Mouse (Mus musculus) cortical plate, adult 2 months (tissue): ENCODE results near the gene Olfr95. TPM values are rescaled to one million over a fixed set of nuclear protein-coding genes. Genes with fewer than 3 reads are reported as not detected.
"Not testable (repeated sequence)": the region's sequence is repeated elsewhere in the genome, so short reads cannot be mapped to it uniquely, and the experiment has no call there.

Experiments
- H3K27ac ChIP-seq: fragments of 200-500 bp; 2 replicates; pipeline ENCODE4 v1.5.1; 2012; ENCODE audit warnings: low read length, control low read depth, inconsistent platforms; ENCODE audit not compliant: insufficient read depth
- H3K4me1 ChIP-seq: fragments of 200-500 bp; 2 replicates; pipeline ENCODE4 v1.6.1; 2011; ENCODE audit warnings: low read length; ENCODE audit not compliant: control insufficient read depth, insufficient read depth
- H3K4me3 ChIP-seq: fragments of 200-500 bp; 2 replicates; pipeline ENCODE4 v1.5.1; 2011; ENCODE audit warnings: mild to moderate bottlenecking, low read length, control low read depth; ENCODE audit not compliant: insufficient read depth
- CTCF ChIP-seq: fragments of 200-500 bp; IDR thresholded peaks from 2 replicates; pipeline ENCODE4 v1.5.1; 2011; ENCODE audit warnings: mild to moderate bottlenecking, control low read depth, low read length; ENCODE audit not compliant: insufficient read depth; ENCODE audit errors: extremely low read depth
- POLR2A ChIP-seq: fragments of 200-500 bp; IDR thresholded peaks from 2 replicates; pipeline ENCODE4 v1.6.1; 2011; ENCODE audit warnings: mild to moderate bottlenecking, low read length, control low read depth; ENCODE audit not compliant: insufficient read depth; ENCODE audit errors: extremely low read depth
- polyA plus RNA-seq: library from polyadenylated mRNA; depleted of rRNA; stranded (reverse); fragments of >200 nt; gene quantifications from 2 replicates; pipeline ENCODE4 v1.2.3, GENCODE M21; 2012; rRNA removed

The Olfr95 gene
- polyA plus RNA-seq = 0.02 TPM in 1 of 2 replicates, not detected in the other

DNA sequence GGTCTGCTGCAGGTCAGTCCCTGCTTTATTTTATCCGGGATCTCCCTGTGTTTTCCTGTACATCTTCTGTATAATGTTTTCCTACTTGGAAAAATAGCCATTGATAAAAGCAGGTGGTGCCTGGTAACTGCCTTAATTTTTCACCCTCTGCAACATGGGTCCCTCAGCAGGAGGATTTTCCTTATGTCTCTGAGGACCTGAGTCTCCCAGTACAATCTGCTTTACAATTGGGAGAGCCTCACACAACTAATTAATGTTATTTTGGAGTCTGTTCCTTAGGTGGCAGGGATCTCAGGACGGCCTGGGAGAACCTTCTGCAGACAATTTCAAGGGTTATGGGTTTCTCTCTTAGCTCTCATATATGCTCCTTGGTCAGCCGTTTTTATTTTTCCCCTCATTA lies at the start of gene Olfr95:
Gene Olfr95, minus strand, starts transcription at position 101 of the 400 bp plus-strand sequence.
- no peaks in the 10 kb centered on the region for H3K4me1 ChIP-seq
- no peak within 1 kb of the TSS for H3K4me3 ChIP-seq
- no peak within 1 kb of the TSS for H3K27ac ChIP-seq
- TF ChIP-seq CTCF (no peak), POLR2A (no peak)

DNA sequence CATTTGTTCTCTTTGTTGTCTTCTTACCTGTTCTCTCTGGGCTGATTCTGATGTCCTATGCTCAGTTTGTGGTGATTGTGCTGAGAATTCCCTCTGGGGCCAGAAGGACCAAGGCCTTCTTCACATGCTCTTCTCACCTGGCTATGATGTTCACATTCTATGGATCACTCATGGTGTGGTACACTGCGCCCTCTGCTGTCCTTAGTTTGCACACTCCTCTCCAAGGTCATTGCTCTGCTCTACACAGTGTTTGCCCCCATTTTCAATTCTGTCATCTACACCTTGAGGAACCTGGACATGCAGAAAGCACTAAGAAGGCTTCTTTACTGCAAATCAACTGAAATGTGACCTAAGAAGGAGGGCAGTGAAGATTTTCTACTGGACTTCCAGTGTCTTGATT lies 37.6 kb upstream of the Olfr95 start:
- Histone ChIP-seq H3K4me1 (no peaks in the 10 kb centered on the region), H3K4me3 (no peak overlapping the region), H3K27ac (no peak overlapping the region)
- TF ChIP-seq CTCF (peak; percentile 43), POLR2A (no peak)

DNA sequence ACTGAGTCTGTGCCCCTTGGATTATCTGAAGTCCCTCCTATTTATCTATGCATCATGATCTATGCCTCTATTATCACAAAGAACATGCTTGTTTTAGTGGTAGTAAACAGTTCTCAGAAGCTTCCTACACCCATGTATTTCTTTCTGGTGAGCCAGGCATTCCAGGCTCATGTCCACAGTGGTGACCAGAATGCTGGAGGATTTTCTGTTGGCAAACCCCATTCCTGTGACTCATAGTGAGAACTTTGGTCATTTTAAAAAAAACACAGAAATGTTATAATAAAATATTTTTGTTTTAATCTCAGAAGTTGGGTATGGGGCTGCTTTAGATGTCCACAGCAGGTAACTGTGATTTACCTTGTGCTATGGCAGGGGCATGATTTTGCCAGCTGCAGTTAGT lies 36.5 kb upstream of the Olfr95 start:
- Histone ChIP-seq H3K4me1 (no peaks in the 10 kb centered on the region), H3K27ac (no peak overlapping the region), H3K4me3 (no peak overlapping the region)
- TF ChIP-seq CTCF (no peak), POLR2A (no peak)

DNA sequence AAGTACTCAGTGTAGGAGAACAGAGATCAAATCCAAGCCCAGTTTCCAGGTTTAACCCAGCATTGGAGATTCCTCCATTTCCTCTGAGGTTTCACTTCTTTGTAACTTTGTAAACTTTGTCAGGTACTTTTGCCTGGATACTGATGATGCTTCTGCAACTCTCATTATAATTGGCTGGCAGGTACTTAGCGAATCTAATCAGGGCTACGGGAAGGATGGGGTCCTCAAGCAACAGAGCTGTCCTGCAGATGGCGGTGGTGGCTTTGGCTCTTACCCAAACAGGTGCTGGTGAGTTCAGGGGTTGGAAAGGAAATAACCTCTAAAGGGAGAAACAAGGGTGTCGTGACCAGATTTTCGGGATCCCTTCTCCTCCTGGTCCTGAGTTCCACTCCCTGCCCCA lies 33.8 kb upstream of the Olfr95 start:
- H3K4me3 ChIP-seq = no peak overlapping the region
- no peaks in the 10 kb centered on the region for H3K4me1 ChIP-seq
- no peak overlapping the region for H3K27ac ChIP-seq
- no peak for TF ChIP-seq CTCF
- no peak for TF ChIP-seq POLR2A

DNA sequence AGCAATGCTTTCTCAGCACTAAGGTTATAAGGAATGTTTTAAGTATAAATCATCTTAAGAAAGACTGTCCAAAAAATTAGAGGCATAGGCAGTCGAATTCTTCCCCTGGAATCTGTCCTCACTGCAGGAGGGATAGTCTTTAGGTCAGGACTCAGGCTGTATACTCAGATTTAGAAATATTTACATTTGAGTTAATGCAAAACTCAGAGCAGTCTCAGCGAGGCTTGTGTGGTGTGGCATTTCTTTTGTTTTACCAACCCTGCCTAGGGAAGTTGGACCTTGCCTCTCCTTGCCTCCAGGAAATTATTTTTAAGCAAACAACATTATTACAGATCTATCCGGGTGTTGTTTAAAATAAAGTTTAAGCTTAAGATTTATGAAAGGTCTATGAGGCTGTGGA lies 29.3 kb upstream of the Olfr95 start:
- TF ChIP-seq CTCF (no peak), POLR2A (no peak)
- Histone ChIP-seq H3K4me1 (no peaks in the 10 kb centered on the region), H3K4me3 (no peak overlapping the region), H3K27ac (no peak overlapping the region)

DNA sequence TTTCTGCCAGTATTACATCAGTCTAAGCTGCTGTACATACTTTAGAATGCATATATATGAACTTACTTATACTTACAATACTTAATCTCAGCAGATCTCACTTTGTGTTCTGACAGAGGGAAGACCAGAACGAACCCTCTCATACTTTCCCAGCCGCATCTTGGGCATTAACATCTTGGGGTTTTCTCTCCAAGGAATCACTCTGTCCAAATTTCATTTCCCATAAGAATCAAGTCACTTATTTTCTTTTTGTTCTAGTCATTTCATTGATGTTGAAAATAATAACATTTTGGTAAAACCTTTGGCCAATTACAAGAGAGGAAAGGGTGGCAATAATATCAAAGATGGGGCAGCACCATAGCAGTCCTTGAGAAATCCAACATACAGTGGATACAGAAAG lies 24.3 kb upstream of the Olfr95 start, which contains the start of gene Olfr97:
Gene Olfr97, minus strand, starts transcription at position 101 of the 400 bp plus-strand sequence.
- not testable (repeated sequence) for H3K27ac ChIP-seq

DNA sequence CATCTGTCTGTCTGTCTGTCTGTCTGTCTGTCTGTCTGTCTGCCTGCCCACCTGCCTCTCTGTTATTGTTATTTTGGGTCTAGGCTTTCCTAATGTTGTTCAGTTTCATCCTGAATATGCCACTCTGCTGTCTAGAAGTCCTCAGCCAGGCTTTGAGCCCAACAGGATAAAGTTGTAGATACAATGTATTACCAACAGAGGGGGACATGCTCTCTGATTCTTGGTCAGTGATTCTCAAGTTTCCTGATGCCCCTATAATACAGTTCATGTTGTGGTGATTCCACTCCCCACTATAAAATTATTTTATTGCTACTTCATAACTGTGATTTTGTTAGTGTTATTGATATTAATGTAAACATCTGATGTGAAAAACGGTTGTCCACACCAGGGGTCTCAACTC lies 9.0 kb upstream of the Olfr95 start:
- H3K27ac ChIP-seq = no peak overlapping the region
- TF ChIP-seq CTCF (no peak), POLR2A (no peak)
- H3K4me3 ChIP-seq = no peak overlapping the region
- H3K4me1 ChIP-seq = no peaks in the 10 kb centered on the region

More for the DNA sequence above, 24.3 kb upstream of the Olfr95 start, which contains the start of gene Olfr97:
- H3K4me1 ChIP-seq, H3K4me3 ChIP-seq: not testable (repeated sequence)

DNA sequence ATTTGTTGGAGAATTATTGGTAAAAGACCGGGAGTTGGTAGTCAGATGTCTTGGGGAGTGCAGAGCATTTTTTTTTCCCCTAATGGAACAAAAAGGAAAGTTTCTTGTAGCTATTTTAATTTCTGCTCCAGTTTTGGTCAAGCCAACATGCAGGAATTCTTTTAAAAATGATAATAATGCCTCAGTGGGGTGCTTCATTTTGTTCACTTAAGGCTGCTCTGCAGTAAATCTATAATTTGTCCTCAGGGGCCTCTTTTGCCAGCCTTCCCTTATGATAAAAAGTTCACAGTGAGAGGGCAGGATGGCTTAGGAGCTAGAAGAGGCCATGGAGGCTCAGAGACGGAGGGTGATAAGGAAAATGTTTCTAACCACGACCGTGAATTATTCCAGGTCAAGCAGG lies 6.9 kb upstream of the Olfr95 start, which contains the start of gene Olfr96:
Gene Olfr96, plus strand, starts transcription at position 301 of the 400 bp plus-strand sequence.
- Histone ChIP-seq H3K27ac (no peak within 1 kb of the TSS), H3K4me3 (no peak within 1 kb of the TSS)
- TF ChIP-seq POLR2A (no peak), CTCF (no peak)

DNA sequence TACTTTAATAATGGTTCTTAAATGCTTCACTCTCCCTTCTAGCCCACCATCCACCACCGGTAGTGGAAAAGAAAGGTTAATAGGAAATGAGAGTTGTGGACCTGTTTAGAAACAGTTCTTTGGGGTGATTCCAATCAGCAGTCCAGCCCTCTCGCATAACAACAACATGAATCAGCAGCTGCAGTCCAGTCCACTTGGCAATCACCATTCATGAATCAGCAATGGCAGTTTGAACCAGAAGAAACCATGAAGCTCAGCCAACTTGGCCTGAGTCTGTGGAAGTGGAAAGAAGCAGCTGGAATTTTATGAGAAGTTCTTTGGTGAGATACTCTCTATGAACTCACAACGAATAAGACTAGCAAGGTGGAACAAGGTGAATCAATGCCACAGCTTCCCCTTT lies 5.6 kb upstream of the Olfr95 start:
- TF ChIP-seq POLR2A = no peak
- TF ChIP-seq CTCF = no peak
- Histone ChIP-seq H3K4me3 (no peak overlapping the region), H3K27ac (no peak overlapping the region), H3K4me1 (no peaks in the 10 kb centered on the region)

More for the DNA sequence above, 6.9 kb upstream of the Olfr95 start, which contains the start of gene Olfr96:
- no peaks in the 10 kb centered on the region for H3K4me1 ChIP-seq

DNA sequence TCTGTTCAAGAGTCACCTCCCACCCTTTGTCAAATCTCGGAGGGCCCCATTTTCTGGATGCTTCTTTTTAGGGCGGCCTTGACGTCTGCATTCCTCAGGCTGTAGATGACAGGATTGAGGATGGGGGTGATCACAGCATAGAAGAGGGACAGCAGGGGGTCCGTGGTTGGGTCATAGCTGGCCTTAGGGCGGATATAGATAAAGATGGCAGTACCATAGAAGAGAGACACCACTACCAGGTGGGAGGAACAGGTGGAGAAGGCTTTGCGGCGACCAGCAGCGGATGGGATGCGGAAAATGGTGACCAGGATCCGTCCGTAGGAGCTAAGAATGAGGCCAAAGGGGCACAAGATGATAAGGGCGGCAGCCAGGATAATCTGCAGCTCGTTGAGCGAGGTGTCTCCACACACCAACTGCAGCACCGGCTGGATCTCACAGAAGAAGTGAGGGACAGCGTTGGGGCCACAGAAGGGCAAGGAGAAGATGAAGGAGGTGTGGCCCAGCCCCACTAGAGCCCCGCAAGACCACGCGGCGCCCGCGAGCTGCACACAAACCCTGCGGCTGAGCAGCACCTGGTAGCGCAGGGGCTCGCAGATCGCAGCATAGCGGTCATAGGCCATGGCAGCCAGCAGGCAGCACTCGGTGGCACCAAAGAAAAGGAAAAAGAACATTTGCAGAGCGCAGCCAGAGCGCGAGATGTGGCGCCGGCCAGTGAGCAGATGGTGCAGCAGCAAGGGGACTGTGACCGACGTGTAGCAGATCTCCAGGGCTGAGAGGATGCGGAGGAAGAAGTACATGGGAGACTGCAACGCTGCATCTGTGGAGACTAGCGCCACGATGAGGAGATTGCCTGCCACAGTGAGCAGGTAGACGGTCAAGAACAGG lies 1.8 kb downstream of the Olfr95 start:
- no peaks in the 10 kb centered on the region for H3K4me1 ChIP-seq
- no peak overlapping the region for H3K27ac ChIP-seq
- H3K4me3 ChIP-seq = peak overlapping the region; percentile 14; the same call in 1 of the 2 replicates
- TF ChIP-seq POLR2A = no peak
- 0 out of 2 replicates have a peak, but pooled peaks have one; percentile 2 for TF ChIP-seq CTCF

DNA sequence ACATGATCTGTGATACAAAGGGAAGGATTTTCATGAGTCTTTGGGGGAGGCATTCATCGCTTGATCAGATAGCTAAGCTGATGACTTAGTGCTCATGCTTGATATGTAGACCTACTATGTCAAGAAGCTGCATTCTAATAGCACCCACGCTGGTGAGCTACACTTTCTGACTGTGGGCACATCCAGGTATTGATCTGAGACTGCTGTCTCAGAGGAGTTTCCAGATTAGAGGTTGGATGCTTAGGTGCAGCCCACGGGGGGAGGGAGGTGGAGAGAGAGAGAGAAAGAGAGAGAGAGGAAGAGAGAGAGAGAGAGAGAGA lies 9.0 kb downstream of the Olfr95 start:
- Histone ChIP-seq H3K4me3 (no peak overlapping the region), H3K4me1 (no peaks in the 10 kb centered on the region), H3K27ac (no peak overlapping the region)
- TF ChIP-seq POLR2A = no peak
- no peak for TF ChIP-seq CTCF
